Mouse (Mus musculus): ENCODE measurements around the gene Rorc. TPM values are rescaled to one million over a fixed set of nuclear protein-coding genes. Genes with fewer than 3 reads are reported as not detected.

Rorc gene
- total RNA-seq, 1 experiment: not detected

- no peak for DNase-seq (ENCODE audit: low read depth, low spot score)
- Histone ChIP-seq H3K9ac (ENCODE audit: insufficient read depth, low read depth, low read length, poor library complexity, severe bottlenecking) (no peak within 1 kb of the TSS), H3K4me1 (ENCODE audit: control insufficient read depth in 2 of 2, insufficient read depth in 2 of 2, low read length in 2 of 2, poor library complexity in 1 of 2) (peaks cover 0 to 2% of the 10 kb centered on the region in 2 experiments; a peak in 1 of 4 replicates), H3K36me3 (ENCODE audit: control insufficient read depth, insufficient read depth, low read length, poor library complexity, severe bottlenecking) (no peaks in the 10 kb centered on the region), H3K27ac (ENCODE audit: insufficient read depth, low read depth, low read length, poor library complexity, severe bottlenecking) (no peak within 1 kb of the TSS), H3K4me3 (ENCODE audit: insufficient read depth in 1 of 2, low read depth in 1 of 2, low read length in 2 of 2, poor library complexity in 1 of 2, severe bottlenecking in 1 of 2) (no peak within 1 kb of the TSS), H3K9me3 (ENCODE audit: control insufficient read depth, insufficient read depth, low read depth, low read length) (no peaks in the 10 kb centered on the region)
- no peak for TF ChIP-seq MAFK (IDR thresholded peaks at IDR 0.05; ENCODE audit: insufficient read depth, low read depth, low read length)
- TF ChIP-seq ZC3H11A (IDR thresholded peaks at IDR 0.05; ENCODE audit: borderline replicate concordance, low read depth, low read length): no peak
- no peak for TF ChIP-seq CHD2 (IDR thresholded peaks at IDR 0.05; ENCODE audit: low read depth, low read length)
- no peak for TF ChIP-seq ZNF384 (IDR thresholded peaks at IDR 0.05; ENCODE audit: low read depth, low read length)
- TF ChIP-seq HCFC1 (IDR thresholded peaks at IDR 0.05; ENCODE audit: borderline replicate concordance, insufficient read depth, low read length): no peak
- in situ Hi-C loops (cut with MboI; ENCODE audit: low sequenced_read_pairs in 2 of 2, unreplicated experiment in 2 of 2): no loop called here
Measured at GRCm38 (mm10) chr3:94341959-94342422, 30.6 kb upstream of the Rorc start, which contains the start of gene Them5. Them5 (plus strand) TSS chr3:94342099.

GRCm38 (mm10) chr3:94342552-94342951 lies 30.0 kb upstream of the Rorc start:
- Histone ChIP-seq H3K4me1 (ENCODE audit: control insufficient read depth in 2 of 2, insufficient read depth in 2 of 2, low read length in 2 of 2, poor library complexity in 1 of 2) (no peaks in the 10 kb centered on the region), H3K27ac (ENCODE audit: insufficient read depth, low read depth, low read length, poor library complexity, severe bottlenecking) (no peak overlapping the region), H3K4me3 (ENCODE audit: insufficient read depth in 1 of 2, low read depth in 1 of 2, low read length in 2 of 2, poor library complexity in 1 of 2, severe bottlenecking in 1 of 2) (no peak overlapping the region), H3K36me3 (ENCODE audit: control insufficient read depth, insufficient read depth, low read length, poor library complexity, severe bottlenecking) (no peaks in the 10 kb centered on the region), H3K9me3 (ENCODE audit: control insufficient read depth, insufficient read depth, low read depth, low read length) (no peaks in the 10 kb centered on the region), H3K9ac (ENCODE audit: insufficient read depth, low read depth, low read length, poor library complexity, severe bottlenecking) (no peak overlapping the region)
- in situ Hi-C loops (cut with MboI; ENCODE audit: low sequenced_read_pairs in 2 of 2, unreplicated experiment in 2 of 2): no loop called here
- no peak for TF ChIP-seq HCFC1 (IDR thresholded peaks at IDR 0.05; ENCODE audit: borderline replicate concordance, insufficient read depth, low read length)
- no peak for TF ChIP-seq ZNF384 (IDR thresholded peaks at IDR 0.05; ENCODE audit: low read depth, low read length)
- TF ChIP-seq CHD2 (IDR thresholded peaks at IDR 0.05; ENCODE audit: low read depth, low read length): no peak
- TF ChIP-seq ZC3H11A (IDR thresholded peaks at IDR 0.05; ENCODE audit: borderline replicate concordance, low read depth, low read length): no peak
- TF ChIP-seq MAFK (IDR thresholded peaks at IDR 0.05; ENCODE audit: insufficient read depth, low read depth, low read length): no peak
- no peak for DNase-seq (ENCODE audit: low read depth, low spot score)

- no peaks in the 10 kb centered on the region for H3K4me1 ChIP-seq (ENCODE audit: control insufficient read depth in 2 of 2, insufficient read depth in 2 of 2, low read length in 2 of 2, poor library complexity in 1 of 2)
- no peak overlapping the region for H3K4me3 ChIP-seq (ENCODE audit: insufficient read depth in 1 of 2, low read depth in 1 of 2, low read length in 2 of 2, poor library complexity in 1 of 2, severe bottlenecking in 1 of 2)
- no peaks in the 10 kb centered on the region for H3K36me3 ChIP-seq (ENCODE audit: control insufficient read depth, insufficient read depth, low read length, poor library complexity, severe bottlenecking)
- no peak overlapping the region for H3K27ac ChIP-seq (ENCODE audit: insufficient read depth, low read depth, low read length, poor library complexity, severe bottlenecking)
- in situ Hi-C loops (cut with MboI; ENCODE audit: low sequenced_read_pairs in 2 of 2, unreplicated experiment in 2 of 2): no loop called here
- no peak for DNase-seq (ENCODE audit: low read depth, low spot score)
- H3K9me3 ChIP-seq (ENCODE audit: control insufficient read depth, insufficient read depth, low read depth, low read length): no peaks in the 10 kb centered on the region
- no peak overlapping the region for H3K9ac ChIP-seq (ENCODE audit: insufficient read depth, low read depth, low read length, poor library complexity, severe bottlenecking)
- TF ChIP-seq ZC3H11A (IDR thresholded peaks at IDR 0.05; ENCODE audit: borderline replicate concordance, low read depth, low read length): no peak
- no peak for TF ChIP-seq ZNF384 (IDR thresholded peaks at IDR 0.05; ENCODE audit: low read depth, low read length)
- no peak for TF ChIP-seq CHD2 (IDR thresholded peaks at IDR 0.05; ENCODE audit: low read depth, low read length)
- no peak for TF ChIP-seq HCFC1 (IDR thresholded peaks at IDR 0.05; ENCODE audit: borderline replicate concordance, insufficient read depth, low read length)
Measured at GRCm38 (mm10) chr3:94344182-94344581, 28.4 kb upstream of the Rorc start.

- Histone ChIP-seq H3K4me1 (ENCODE audit: control insufficient read depth in 2 of 2, insufficient read depth in 2 of 2, low read length in 2 of 2, poor library complexity in 1 of 2) (no peaks in the 10 kb centered on the region), H3K27ac (ENCODE audit: insufficient read depth, low read depth, low read length, poor library complexity, severe bottlenecking) (no peak overlapping the region), H3K36me3 (ENCODE audit: control insufficient read depth, insufficient read depth, low read length, poor library complexity, severe bottlenecking) (no peaks in the 10 kb centered on the region), H3K4me3 (ENCODE audit: insufficient read depth in 1 of 2, low read depth in 1 of 2, low read length in 2 of 2, poor library complexity in 1 of 2, severe bottlenecking in 1 of 2) (no peak overlapping the region), H3K9ac (ENCODE audit: insufficient read depth, low read depth, low read length, poor library complexity, severe bottlenecking) (no peak overlapping the region), H3K9me3 (ENCODE audit: control insufficient read depth, insufficient read depth, low read depth, low read length) (no peaks in the 10 kb centered on the region)
- in situ Hi-C loops (cut with MboI; ENCODE audit: low sequenced_read_pairs in 2 of 2, unreplicated experiment in 2 of 2): no loop called here
- TF ChIP-seq ZC3H11A (IDR thresholded peaks at IDR 0.05; ENCODE audit: borderline replicate concordance, low read depth, low read length) (no peak), ZNF384 (IDR thresholded peaks at IDR 0.05; ENCODE audit: low read depth, low read length) (no peak), CHD2 (IDR thresholded peaks at IDR 0.05; ENCODE audit: low read depth, low read length) (no peak), MAFK (IDR thresholded peaks at IDR 0.05; ENCODE audit: insufficient read depth, low read depth, low read length) (no peak), HCFC1 (IDR thresholded peaks at IDR 0.05; ENCODE audit: borderline replicate concordance, insufficient read depth, low read length) (no peak)
- no peak for DNase-seq (ENCODE audit: low read depth, low spot score)
Measured at GRCm38 (mm10) chr3:94344897-94345296, 27.7 kb upstream of the Rorc start.

- in situ Hi-C loops (cut with MboI; ENCODE audit: low sequenced_read_pairs in 2 of 2, unreplicated experiment in 2 of 2): no loop called here
- Histone ChIP-seq H3K4me1 (ENCODE audit: control insufficient read depth in 2 of 2, insufficient read depth in 2 of 2, low read length in 2 of 2, poor library complexity in 1 of 2) (no peaks in the 10 kb centered on the region), H3K9ac (ENCODE audit: insufficient read depth, low read depth, low read length, poor library complexity, severe bottlenecking) (no peak overlapping the region), H3K27ac (ENCODE audit: insufficient read depth, low read depth, low read length, poor library complexity, severe bottlenecking) (no peak overlapping the region), H3K9me3 (ENCODE audit: control insufficient read depth, insufficient read depth, low read depth, low read length) (no peaks in the 10 kb centered on the region), H3K4me3 (ENCODE audit: insufficient read depth in 1 of 2, low read depth in 1 of 2, low read length in 2 of 2, poor library complexity in 1 of 2, severe bottlenecking in 1 of 2) (no peak overlapping the region), H3K36me3 (ENCODE audit: control insufficient read depth, insufficient read depth, low read length, poor library complexity, severe bottlenecking) (no peaks in the 10 kb centered on the region)
- TF ChIP-seq MAFK (IDR thresholded peaks at IDR 0.05; ENCODE audit: insufficient read depth, low read depth, low read length): no peak
- TF ChIP-seq ZNF384 (IDR thresholded peaks at IDR 0.05; ENCODE audit: low read depth, low read length): no peak
- no peak for TF ChIP-seq HCFC1 (IDR thresholded peaks at IDR 0.05; ENCODE audit: borderline replicate concordance, insufficient read depth, low read length)
- TF ChIP-seq ZC3H11A (IDR thresholded peaks at IDR 0.05; ENCODE audit: borderline replicate concordance, low read depth, low read length): no peak
- TF ChIP-seq CHD2 (IDR thresholded peaks at IDR 0.05; ENCODE audit: low read depth, low read length): no peak
- DNase-seq (ENCODE audit: low read depth, low spot score): no peak
Measured at GRCm38 (mm10) chr3:94348146-94348545, 24.4 kb upstream of the Rorc start.
